Mouse (Mus musculus) granulocyte monocyte progenitor cell, adult 5-6 weeks (primary cell): ENCODE results near the gene Fxyd2. TPM values are rescaled to one million over a fixed set of nuclear protein-coding genes. Genes with fewer than 3 reads are reported as not detected.
A peak's percentile ranks its signal among the peaks of the same experiment; 100 is the strongest.

Experiments used
- ATAC-seq: replicated peaks from 2 replicates; pipeline ENCODE4 v1.8.0; 2016; ENCODE audit warnings: mild to moderate bottlenecking, moderate TSS enrichment, inconsistent platforms; ENCODE audit not compliant: poor library complexity, severe bottlenecking
- total RNA-seq, 2 experiments: library from RNA; stranded (forward) in 1 of 2; stranded (reverse) in 1 of 2; fragments of 200-712, 200-1000 nt in 1 of 2; fragments of >200 nt in 1 of 2; fragmentation: Nextera tagmentation in 1 of 2; gene quantifications; 2 replicates each; pipeline ENCODE4 v1.2.3; 2014 to 2017

The Fxyd2 gene
- total RNA-seq, 2 experiments from 2014 or later = 2.5 TPM; not detected in 1

GRCm38 (mm10) chr9:45388385-45388994 lies 11.0 kb upstream of the Fxyd2 start:
- peak; percentile 79 for ATAC-seq

- ATAC-seq = no peak
Measured at GRCm38 (mm10) chr9:45389596-45389995, 9.9 kb upstream of the Fxyd2 start.

GRCm38 (mm10) chr9:45391299-45391698 lies 8.2 kb upstream of the Fxyd2 start:
- no peak for ATAC-seq

- ATAC-seq = no peak
Measured at GRCm38 (mm10) chr9:45395218-45395617, 4.3 kb upstream of the Fxyd2 start.

GRCm38 (mm10) chr9:45395796-45396195 lies 3.7 kb upstream of the Fxyd2 start:
- ATAC-seq = no peak

GRCm38 (mm10) chr9:45398336-45398735 lies 1.1 kb upstream of the Fxyd2 start:
- no peak for ATAC-seq

GRCm38 (mm10) chr9:45401851-45402250 lies 2.4 kb downstream of the Fxyd2 start:
- no peak for ATAC-seq

GRCm38 (mm10) chr9:45402957-45403356 lies 3.5 kb downstream of the Fxyd2 start:
- no peak for ATAC-seq

GRCm38 (mm10) chr9:45405694-45406093 lies 6.2 kb downstream of the Fxyd2 start:
- ATAC-seq = peak; percentile 73

GRCm38 (mm10) chr9:45406808-45407207 lies 7.3 kb downstream of the Fxyd2 start:
- ATAC-seq = no peak

GRCm38 (mm10) chr9:45407706-45408675 lies 8.5 kb downstream of the Fxyd2 start:
- ATAC-seq = peak; percentile 62

- ATAC-seq = no peak
Measured at GRCm38 (mm10) chr9:45410193-45410592, 10.7 kb downstream of the Fxyd2 start.

GRCm38 (mm10) chr9:45410614-45411013 lies 11.1 kb downstream of the Fxyd2 start:
- ATAC-seq = no peak

- ATAC-seq = no peak
Measured at GRCm38 (mm10) chr9:45411111-45411510, 11.6 kb downstream of the Fxyd2 start.

- 0 out of 2 replicates have a peak, but pooled peaks have one; percentile 17 for ATAC-seq
Measured at GRCm38 (mm10) chr9:45411803-45412202, 12.3 kb downstream of the Fxyd2 start.

GRCm38 (mm10) chr9:45412287-45412686 lies 12.8 kb downstream of the Fxyd2 start:
- ATAC-seq = peak; percentile 62

- no peak for ATAC-seq
Measured at GRCm38 (mm10) chr9:45412700-45413477, 13.4 kb downstream of the Fxyd2 start.

- ATAC-seq = no peak
Measured at GRCm38 (mm10) chr9:45413478-45414140, 14.1 kb downstream of the Fxyd2 start.

GRCm38 (mm10) chr9:45415912-45416311 lies 16.4 kb downstream of the Fxyd2 start:
- ATAC-seq = peak; percentile 23; the same call in 1 of the 2 replicates

GRCm38 (mm10) chr9:45417245-45417644 lies 17.8 kb downstream of the Fxyd2 start:
- ATAC-seq = peak; percentile 81
